Mouse (Mus musculus) inflammation-experienced regulatory T-cells, adult 6 months (primary cell): ENCODE measurements around the gene Tead3. TPM values are rescaled to one million over a fixed set of nuclear protein-coding genes. Genes with fewer than 3 reads are reported as not detected.
"Not testable (repeated sequence)": the region's sequence is repeated elsewhere in the genome, so short reads cannot be mapped to it uniquely, and the experiment has no call there.

Experiments
- ATAC-seq: one replicate; pipeline ENCODE4 v1.8.0; 2017
- polyA plus RNA-seq, 3 experiments: library from polyadenylated mRNA; unstranded; fragments of 100-300 nt; shearing (Covaris generic); gene quantifications; one replicate each; pipeline ENCODE4 v1.2.1; 2017

Gene Tead3
- polyA plus RNA-seq, 3 experiments from 2014 or later = not detected

- ATAC-seq = no peak
Observed at GRCm38 (mm10) chr17:28329503-28330231, 20.9 kb downstream of the Tead3 start.

GRCm38 (mm10) chr17:28328946-28329345 lies 21.7 kb downstream of the Tead3 start:
- no peak for ATAC-seq

GRCm38 (mm10) chr17:28328366-28328928 lies 22.2 kb downstream of the Tead3 start, which contains the start of gene Rpl10a:
TSS of gene Rpl10a (plus strand) at chr17:28328471.
- peak; percentile 90 for ATAC-seq

GRCm38 (mm10) chr17:28327673-28328325 lies 22.8 kb downstream of the Tead3 start:
- no peak for ATAC-seq

GRCm38 (mm10) chr17:28326951-28327350 lies 23.7 kb downstream of the Tead3 start:
- no peak for ATAC-seq

GRCm38 (mm10) chr17:28325751-28326150 lies 24.9 kb downstream of the Tead3 start:
- no peak for ATAC-seq

GRCm38 (mm10) chr17:28324416-28324815 lies 26.2 kb downstream of the Tead3 start:
- not testable (repeated sequence) for ATAC-seq

- no peak for ATAC-seq
Observed at GRCm38 (mm10) chr17:28323786-28324185, 26.8 kb downstream of the Tead3 start.

- ATAC-seq = no peak
Observed at GRCm38 (mm10) chr17:28321700-28322099, 28.9 kb downstream of the Tead3 start.

GRCm38 (mm10) chr17:28317725-28318124 lies 32.9 kb downstream of the Tead3 start:
- no peak for ATAC-seq

GRCm38 (mm10) chr17:28317091-28317490 lies 33.5 kb downstream of the Tead3 start:
- ATAC-seq = no peak

- ATAC-seq = no peak
Observed at GRCm38 (mm10) chr17:28316476-28316875, 34.1 kb downstream of the Tead3 start.

- no peak for ATAC-seq
Observed at GRCm38 (mm10) chr17:28315611-28316160, 34.9 kb downstream of the Tead3 start.

GRCm38 (mm10) chr17:28313880-28314225 lies 36.8 kb downstream of the Tead3 start:
- ATAC-seq = no peak

GRCm38 (mm10) chr17:28313212-28313879 lies 37.3 kb downstream of the Tead3 start, which contains the start of gene Fance:
TSS of gene Fance (plus strand) at chr17:28313519.
- peak; percentile 97 for ATAC-seq

- ATAC-seq = no peak
Observed at GRCm38 (mm10) chr17:28312232-28313211, 38.1 kb downstream of the Tead3 start.

GRCm38 (mm10) chr17:28311366-28312132 lies 39.1 kb downstream of the Tead3 start:
- ATAC-seq = no peak

- no peak for ATAC-seq
Observed at GRCm38 (mm10) chr17:28310831-28311230, 39.8 kb downstream of the Tead3 start.

GRCm38 (mm10) chr17:28308297-28309195 lies 42.1 kb downstream of the Tead3 start:
- ATAC-seq = peak; percentile 37

GRCm38 (mm10) chr17:28305172-28305571 lies 45.4 kb downstream of the Tead3 start:
- ATAC-seq = no peak
